Mouse (Mus musculus) embryonic facial prominence, embryonic 11.5 days (tissue): ENCODE data around the gene Tdrd1. TPM values are rescaled to one million over a fixed set of nuclear protein-coding genes. Genes with fewer than 3 reads are reported as not detected.
A peak's percentile ranks its signal among the peaks of the same experiment; 100 is the strongest.

ENCODE experiments used
- ATAC-seq: fragments of 200-750 bp; cut with Nextera tagmentation; replicated peaks from 2 replicates; pipeline ENCODE4 v1.8.0; 2017; ENCODE audit warnings: low read depth; ENCODE audit not compliant: insufficient number of reproducible peaks, low FRiP score, low TSS enrichment
- DNase-seq: peaks from one replicate; pipeline ENCODE4 v3.0.0-alpha.2; 2015; ENCODE audit warnings: low spot score
- H3K27ac ChIP-seq: fragments of 300-500 bp; sonication (generic); replicated peaks from 2 replicates; pipeline ENCODE4 v1.5.1; 2014; ENCODE audit warnings: mild to moderate bottlenecking, low read depth, low read length, control low read depth
- H3K27me3 ChIP-seq: fragments of 300-500 bp; sonication (generic); 2 replicates; pipeline ENCODE4 v1.6.1; 2014; ENCODE audit warnings: mild to moderate bottlenecking, low read length, moderate library complexity, mixed read lengths; ENCODE audit not compliant: control insufficient read depth, insufficient read depth
- H3K36me3 ChIP-seq: fragments of 300-500 bp; sonication (generic); replicated peaks from 2 replicates; pipeline ENCODE4 v1.6.1; 2014; ENCODE audit warnings: low read depth, mild to moderate bottlenecking, low read length, moderate library complexity, mixed read lengths; ENCODE audit not compliant: control insufficient read depth, insufficient read depth
- H3K4me1 ChIP-seq: fragments of 300-500 bp; sonication (generic); 2 replicates; pipeline ENCODE4 v1.6.1; 2014; ENCODE audit warnings: low read length, mixed read lengths; ENCODE audit not compliant: control insufficient read depth, insufficient read depth
- H3K4me2 ChIP-seq: fragments of 300-500 bp; sonication (generic); 2 replicates; pipeline ENCODE4 v1.6.1; 2014; ENCODE audit warnings: low read depth, mild to moderate bottlenecking, control low read depth, low read length, moderate library complexity
- H3K4me3 ChIP-seq: fragments of 300-500 bp; sonication (generic); 2 replicates; pipeline ENCODE4 v1.5.1; 2014; ENCODE audit warnings: low read depth, low read length, control low read depth
- H3K9ac ChIP-seq: fragments of 300-500 bp; sonication (generic); replicated peaks from 2 replicates; pipeline ENCODE4 v1.6.1; 2014; ENCODE audit warnings: mild to moderate bottlenecking, control low read depth, low read length
- H3K9me3 ChIP-seq: fragments of 300-500 bp; sonication (generic); replicated peaks from 2 replicates; pipeline ENCODE4 v1.6.1; 2016; ENCODE audit warnings: mild to moderate bottlenecking, low read length, inconsistent platforms, mixed read lengths; ENCODE audit not compliant: control insufficient read depth
- WGBS: fragments of 180-500 bp; shearing (Covaris S2); extraction: QIAGEN DNeasy Blood & Tissue Kit; methylation state at CpG from one replicate; pipeline ENCODE4 v1.1.7; 2014; 5-methylcytosine and 5-hydroxymethylcytosine counted together
- polyA plus RNA-seq: library from polyadenylated mRNA; unstranded; fragments of >200 nt; fragmentation: Nextera tagmentation; extraction: Ambion mirVana; gene quantifications from 2 replicates; pipeline ENCODE4 v1.2.1, GENCODE M21; 2014

Tdrd1 gene
- polyA plus RNA-seq, 1 experiment from 2014 or later, result 0.93 TPM

- Histone ChIP-seq H3K9ac (no peak overlapping the region), H3K4me2 (no peak overlapping the region), H3K4me1 (peaks cover 3% of the 10 kb centered on the region; the same call in 1 of the 2 replicates), H3K9me3 (no peaks in the 10 kb centered on the region), H3K36me3 (no peaks in the 10 kb centered on the region; the same call in 1 of the 2 replicates), H3K27ac (no peak overlapping the region), H3K4me3 (no peak overlapping the region), H3K27me3 (no peaks in the 10 kb centered on the region)
- no peak for ATAC-seq
- DNase-seq, result no peak
- 76% methylated on average over 3 of the region's 3 CpGs for WGBS
Measured at GRCm38 (mm10) chr19:56904095-56904494, 78.1 kb downstream of the Tdrd1 start.

GRCm38 (mm10) chr19:56905395-56905794 is 79.4 kb downstream of the Tdrd1 start:
- no peak for DNase-seq
- no peak overlapping the region for H3K27ac ChIP-seq
- H3K9ac ChIP-seq, result no peak overlapping the region
- no peak overlapping the region for H3K4me2 ChIP-seq
- no peak for ATAC-seq
- peaks cover 3% of the 10 kb centered on the region; the same call in 1 of the 2 replicates for H3K4me1 ChIP-seq
- H3K4me3 ChIP-seq, result no peak overlapping the region
- H3K27me3 ChIP-seq, result no peaks in the 10 kb centered on the region
- no peaks in the 10 kb centered on the region for H3K9me3 ChIP-seq
- 83% methylated on average over 7 of the region's 7 CpGs for WGBS
- no peaks in the 10 kb centered on the region; the same call in 1 of the 2 replicates for H3K36me3 ChIP-seq

GRCm38 (mm10) chr19:56907850-56908249 is 81.8 kb downstream of the Tdrd1 start:
- Histone ChIP-seq H3K4me3 (no peak overlapping the region), H3K4me1 (peaks cover 3% of the 10 kb centered on the region; the same call in 1 of the 2 replicates), H3K9me3 (no peaks in the 10 kb centered on the region), H3K36me3 (no peaks in the 10 kb centered on the region), H3K4me2 (no peak overlapping the region), H3K9ac (no peak overlapping the region), H3K27me3 (no peaks in the 10 kb centered on the region), H3K27ac (no peak overlapping the region)
- WGBS, result 18% methylated on average over 3 of the region's 3 CpGs
- no peak for DNase-seq
- no peak for ATAC-seq

- Histone ChIP-seq H3K27me3 (no peaks in the 10 kb centered on the region), H3K4me1 (peaks cover 3% of the 10 kb centered on the region; the same call in 1 of the 2 replicates), H3K27ac (no peak overlapping the region), H3K9ac (no peak overlapping the region), H3K9me3 (no peaks in the 10 kb centered on the region), H3K36me3 (no peaks in the 10 kb centered on the region), H3K4me2 (no peak overlapping the region), H3K4me3 (no peak overlapping the region)
- ATAC-seq, result no peak
- WGBS, result 78% methylated on average over 17 of the region's 17 CpGs
- peak; percentile 80 for DNase-seq
Measured at GRCm38 (mm10) chr19:56908472-56909270, 82.7 kb downstream of the Tdrd1 start.

GRCm38 (mm10) chr19:56910561-56910960 is 84.6 kb downstream of the Tdrd1 start:
- Histone ChIP-seq H3K4me2 (no peak overlapping the region), H3K9ac (no peak overlapping the region), H3K27ac (no peak overlapping the region), H3K36me3 (no peaks in the 10 kb centered on the region), H3K9me3 (no peaks in the 10 kb centered on the region), H3K4me3 (no peak overlapping the region), H3K27me3 (no peaks in the 10 kb centered on the region), H3K4me1 (peaks cover 3% of the 10 kb centered on the region; the same call in 1 of the 2 replicates)
- WGBS, result 60% methylated on average over 11 of the region's 11 CpGs
- no peak for DNase-seq
- no peak for ATAC-seq

- ATAC-seq (no peak), DNase-seq (no peak)
- Histone ChIP-seq H3K9ac (no peak overlapping the region), H3K36me3 (no peaks in the 10 kb centered on the region), H3K9me3 (no peaks in the 10 kb centered on the region), H3K4me1 (no peaks in the 10 kb centered on the region), H3K27ac (no peak overlapping the region), H3K4me3 (no peak overlapping the region), H3K4me2 (no peak overlapping the region), H3K27me3 (no peaks in the 10 kb centered on the region)
- WGBS, result 77% methylated on average over 4 of the region's 4 CpGs
Measured at GRCm38 (mm10) chr19:56913761-56914160, 87.8 kb downstream of the Tdrd1 start.

GRCm38 (mm10) chr19:56914658-56915057 is 88.6 kb downstream of the Tdrd1 start:
- no peak for DNase-seq
- 97% methylated on average over 3 of the region's 3 CpGs for whole genome bisulfite sequencing
- H3K27me3 ChIP-seq, result no peaks in the 10 kb centered on the region
- no peak overlapping the region for H3K4me2 ChIP-seq
- H3K27ac ChIP-seq, result no peak overlapping the region
- no peaks in the 10 kb centered on the region for H3K36me3 ChIP-seq
- no peaks in the 10 kb centered on the region for H3K9me3 ChIP-seq
- no peak overlapping the region for H3K9ac ChIP-seq
- ATAC-seq, result no peak
- no peak overlapping the region for H3K4me3 ChIP-seq
- no peaks in the 10 kb centered on the region for H3K4me1 ChIP-seq

GRCm38 (mm10) chr19:56915084-56915483 is 89.1 kb downstream of the Tdrd1 start:
- no peaks in the 10 kb centered on the region for H3K4me1 ChIP-seq
- no peak overlapping the region for H3K9ac ChIP-seq
- H3K4me3 ChIP-seq, result no peak overlapping the region
- H3K27ac ChIP-seq, result 0 out of 2 replicates have a peak overlapping the region, but pooled peaks have one; percentile 8
- no peak overlapping the region for H3K4me2 ChIP-seq
- no peaks in the 10 kb centered on the region for H3K27me3 ChIP-seq
- DNase-seq, result peak; percentile 49
- H3K36me3 ChIP-seq, result no peaks in the 10 kb centered on the region
- WGBS, result 42% methylated on average over 6 of the region's 6 CpGs
- no peak for ATAC-seq
- H3K9me3 ChIP-seq, result no peaks in the 10 kb centered on the region
